Comparison of ENCODE assay signal across 12 mouse cellular contexts in genomic region chr1:158408124-158408523, GRCm38 (mm10). TPM values are rescaled to one million over a fixed set of nuclear protein-coding genes. Genes with fewer than 3 reads are reported as not detected.
DNase-seq lines count a peak whose midpoint lies in the region; ATAC-seq and TF ChIP-seq lines count a peak whose summit lies in the region.
"Had no signal": no experiment of that assay in that cellular context is flagged by ENCODE, and none has a peak within 500 bp of the region (broad histone marks: within the 10 kb centered on the region; RNA-seq: fewer than 3 reads in every experiment).

No protein-coding gene starts in this region.

- H3K4me3 ChIP-seq in forebrain, embryonic 16.5 days (replicated peaks; ENCODE audit: low read length): no peak overlapping the region
- H3K4me3 ChIP-seq in midbrain, embryonic 16.5 days (ENCODE audit: low read depth, low read length): no peak overlapping the region
- H3K4me3 ChIP-seq in lung, adult 2 months (replicated peaks; ENCODE audit: extremely low read depth, low read depth, low read length): no peak overlapping the region
- H3K4me3 ChIP-seq: heart, embryonic 15.5 days had no signal

- 44% methylated on average over 2 of the region's 2 CpGs for WGBS in forebrain, embryonic 16.5 days
- 65% methylated on average over 2 of the region's 2 CpGs for WGBS in midbrain, embryonic 16.5 days
- 69% methylated on average over 2 of the region's 2 CpGs for WGBS in lung, adult 2 months

- no peak overlapping the region for H3K9ac ChIP-seq in forebrain, embryonic 16.5 days (replicated peaks; ENCODE audit: low read depth, low read length)
- H3K9ac ChIP-seq in midbrain, embryonic 16.5 days (ENCODE audit: low read depth, low read length): no peak overlapping the region
- H3K9ac ChIP-seq: heart, embryonic 15.5 days had no signal

- H3K27ac ChIP-seq in forebrain, embryonic 16.5 days (ENCODE audit: low read length): no peak overlapping the region
- 0 out of 2 replicates have a peak overlapping the region, but pooled peaks have one; percentile 74 for H3K27ac ChIP-seq in midbrain, embryonic 16.5 days (ENCODE audit: low read length)
- H3K27ac ChIP-seq: heart, embryonic 15.5 days; macrophage had no signal

- peak; percentile 72 for ATAC-seq in forebrain, embryonic 16.5 days
- ATAC-seq in midbrain, embryonic 16.5 days: peak; percentile 77
- no peak for ATAC-seq in monocyte, adult 5-6 weeks (replicated peaks; ENCODE audit: insufficient number of reproducible peaks, low FRiP score, low TSS enrichment, poor library complexity, severe bottlenecking)

- H3K4me1 ChIP-seq in forebrain, embryonic 16.5 days (replicated peaks; ENCODE audit: control insufficient read depth, insufficient read depth, low read length): peaks cover 25% of the 10 kb centered on the region
- peaks cover 44% of the 10 kb centered on the region for H3K4me1 ChIP-seq in midbrain, embryonic 16.5 days (ENCODE audit: control insufficient read depth, insufficient read depth, low read length)
- H3K4me1 ChIP-seq in lung, adult 2 months (ENCODE audit: control insufficient read depth, insufficient read depth, low read length): no peaks in the 10 kb centered on the region
- H3K4me1 ChIP-seq: heart, embryonic 15.5 days had no signal

- no peaks in the 10 kb centered on the region for H3K36me3 ChIP-seq in forebrain, embryonic 16.5 days (ENCODE audit: control insufficient read depth, insufficient read depth)
- no peaks in the 10 kb centered on the region for H3K36me3 ChIP-seq in midbrain, embryonic 16.5 days (ENCODE audit: control insufficient read depth, insufficient read depth, low read length)
- H3K36me3 ChIP-seq: heart, embryonic 15.5 days had no signal

- H3K9me3 ChIP-seq in forebrain, embryonic 16.5 days (ENCODE audit: control insufficient read depth, low read length): no peaks in the 10 kb centered on the region
- no peaks in the 10 kb centered on the region for H3K9me3 ChIP-seq in midbrain, embryonic 16.5 days (replicated peaks; ENCODE audit: control insufficient read depth, low read length, poor library complexity, severe bottlenecking)
- H3K9me3 ChIP-seq: heart, embryonic 15.5 days had no signal

- no peak for TF ChIP-seq POLR2A in brain, embryonic 14.5 days (IDR thresholded peaks at IDR 0.05; ENCODE audit: borderline replicate concordance, extremely low read depth, insufficient read depth, insufficient read length, poor library complexity, severe bottlenecking)
- no peak for TF ChIP-seq POLR2A in lung, adult 2 months (IDR thresholded peaks at IDR 0.05; ENCODE audit: borderline replicate concordance, extremely low read depth, low read depth, low read length)

- no peak for TF ChIP-seq CTCF in brain, embryonic 14.5 days (IDR thresholded peaks at IDR 0.05; ENCODE audit: borderline replicate concordance, extremely low read depth, insufficient read depth, insufficient read length)
- no peak for TF ChIP-seq CTCF in lung, adult 2 months (IDR thresholded peaks at IDR 0.05; ENCODE audit: insufficient read depth, low read length)

- H3K4me2 ChIP-seq in forebrain, embryonic 16.5 days (ENCODE audit: low read length): no peak overlapping the region
- no peak overlapping the region for H3K4me2 ChIP-seq in midbrain, embryonic 16.5 days (ENCODE audit: low read length)
- H3K4me2 ChIP-seq: heart, embryonic 15.5 days had no signal

- peak; percentile 21 for DNase-seq in layer of hippocampus, adult 9-10 months (ENCODE audit: low spot score)
- DNase-seq in layer of hippocampus, postnatal 25 days (ENCODE audit: extremely low spot score in 1 of 2, low spot score in 1 of 2): no peak
- DNase-seq in brain, embryonic 14.5 days (ENCODE audit: low read depth): peak; percentile 87
- DNase-seq in lung, adult 2 months: no peak
- DNase-seq: adrenal gland, adult 8-10 months; cerebellum, adult 9-10 months; liver had no signal

- H3K27me3 ChIP-seq in forebrain, embryonic 16.5 days (replicated peaks; ENCODE audit: control insufficient read depth, insufficient read depth, low read length): no peaks in the 10 kb centered on the region
- no peaks in the 10 kb centered on the region for H3K27me3 ChIP-seq in midbrain, embryonic 16.5 days (ENCODE audit: control insufficient read depth, insufficient read depth, low read depth, low read length)
- H3K27me3 ChIP-seq: heart, embryonic 15.5 days had no signal

RNA-seq across cellular contexts. Expression of gene Astn1, which starts 46.1 kb away (rescaled TPM):
- total RNA-seq in layer of hippocampus, postnatal 25 days (2021): 100 to 1,000 TPM; 173 to 179 TPM
- 38.2 and 71.3 TPM in 2 replicates for polyA plus RNA-seq in brain, embryonic 14.5 days (2012; rRNA removed)
- polyA plus RNA-seq in forebrain, embryonic 16.5 days (2015; fragmentation: Nextera tagmentation; extraction: Ambion mirVana): 37.9 and 42.3 TPM in 2 replicates
- polyA plus RNA-seq in midbrain, embryonic 16.5 days (2015; fragmentation: Nextera tagmentation; extraction: Ambion mirVana): 45.8 and 47.2 TPM in 2 replicates
- total RNA-seq in monocyte, adult 5-6 weeks (2017): not detected in 3 replicates
- polyA plus RNA-seq in lung, adult 2 months (2012; rRNA removed): 0.04 TPM in 1 of 2 replicates, not detected in the other
- polyA plus RNA-seq: macrophage had no signal

RNA-seq across cellular contexts. Expression of gene Brinp2, which starts 52.0 kb away (rescaled TPM):
- 10 to 100 TPM; 82.2 to 88.3 TPM for total RNA-seq in layer of hippocampus, postnatal 25 days (2021)
- 27.0 and 29.5 TPM in 2 replicates for polyA plus RNA-seq in brain, embryonic 14.5 days (2012; rRNA removed)
- polyA plus RNA-seq in forebrain, embryonic 16.5 days (2015; fragmentation: Nextera tagmentation; extraction: Ambion mirVana): 46.4 and 46.5 TPM in 2 replicates
- polyA plus RNA-seq in midbrain, embryonic 16.5 days (2015; fragmentation: Nextera tagmentation; extraction: Ambion mirVana): 36.6 and 43.7 TPM in 2 replicates
- total RNA-seq in monocyte, adult 5-6 weeks (2017): not detected in 3 replicates
- 0.11 and 0.22 TPM in 2 replicates for polyA plus RNA-seq in lung, adult 2 months (2012; rRNA removed)
- polyA plus RNA-seq: macrophage had no signal

Comparison
In these comparisons a context has a peak if more than half of its experiments do, and no peak if none do; other contexts are left out.
1. DNase-seq: peak in layer of hippocampus, adult 9-10 months (single experiment) and brain, embryonic 14.5 days (single experiment); none in layer of hippocampus, postnatal 25 days (0 of 2) and lung, adult 2 months (single experiment).
2. RNA of gene Astn1, which starts 46.1 kb away (polyA plus RNA-seq): 38.2 to 71.3 TPM in brain, embryonic 14.5 days, 45.8 to 47.2 TPM in midbrain, embryonic 16.5 days and 37.9 to 42.3 TPM in forebrain, embryonic 16.5 days; 0.04 TPM in lung, adult 2 months; every median in the first group is over 10 times any median in the second.
3. RNA of gene Brinp2, which starts 52.0 kb away (polyA plus RNA-seq): 46.4 to 46.5 TPM in forebrain, embryonic 16.5 days, 36.6 to 43.7 TPM in midbrain, embryonic 16.5 days and 27.0 to 29.5 TPM in brain, embryonic 14.5 days; 0.11 to 0.22 TPM in lung, adult 2 months; every median in the first group is over 10 times any median in the second.